Mouse (Mus musculus) hindlimb bud, embryonic 11.5 days (tissue): ENCODE data around the gene 1500009C09Rik.

Experiments used
- DNase-seq: peaks from one replicate; pipeline ENCODE4 v3.0.0-alpha.2; 2012; ENCODE audit warnings: low read depth, low spot score; ENCODE audit errors: extremely low spot score

The 1500009C09Rik gene

GRCm38 (mm10) chr15:82308416-82308815 is 56.2 kb downstream of the 1500009C09Rik start:
- no peak for DNase-seq
